Mouse (Mus musculus): ENCODE data around the gene Ift122. TPM values are rescaled to one million over a fixed set of nuclear protein-coding genes. Genes with fewer than 3 reads are reported as not detected.

Gene Ift122
- total RNA-seq (2012; rRNA removed) (8.8 and 14.1 TPM in 2 replicates), total RNA-seq (2014; rRNA removed) (5.9 and 7.9 TPM in 2 replicates), polyA plus RNA-seq (2012; ENCODE audit: insufficient read length, low read depth) (6.9 and 8.6 TPM in 2 replicates)

DNA sequence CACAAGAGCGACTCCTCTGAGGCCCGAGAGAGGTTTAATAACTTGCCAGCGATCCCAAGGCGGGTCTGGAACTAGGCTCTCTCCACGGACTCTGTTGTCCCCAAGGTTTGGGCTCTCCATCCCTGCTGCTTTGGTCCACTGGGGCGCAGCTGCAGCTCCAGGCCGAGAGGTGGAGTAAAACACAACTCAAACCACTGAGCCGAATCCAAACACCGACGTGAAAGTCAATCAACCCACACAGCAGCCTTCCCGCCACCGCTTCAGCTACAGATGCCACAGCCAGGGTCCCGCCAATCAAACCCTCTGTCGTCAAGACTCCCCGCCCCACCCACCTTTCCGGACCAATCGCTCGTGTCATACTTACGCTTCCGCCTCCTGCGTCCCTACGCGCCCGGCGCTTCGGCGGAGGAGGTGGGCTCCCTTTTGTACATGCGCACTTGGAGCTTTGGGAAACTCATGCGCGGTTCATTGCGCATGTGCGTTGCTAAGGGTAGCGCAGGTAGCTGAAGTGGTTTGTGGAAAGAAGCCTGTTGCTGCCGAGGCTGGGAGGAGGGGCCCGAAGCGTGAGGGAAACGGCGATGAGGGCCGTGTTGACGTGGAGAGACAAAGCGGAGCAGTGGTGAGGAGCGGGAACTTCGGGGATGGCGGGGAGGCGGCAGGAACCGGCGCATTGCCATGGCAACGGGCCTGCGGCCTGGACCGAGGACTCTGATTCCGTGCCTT, at the start of gene Ift122, which contains the start of gene Mbd4:
Gene Ift122, plus strand, starts transcription at position 380 of the 723 bp plus-strand sequence.
Gene Mbd4, minus strand, starts transcription at position 281 of the 723 bp plus-strand sequence.
- in situ Hi-C loops (cut with MboI; ENCODE audit: low pct_ligation_motif_present, low pct_unique_long_range_greater_than_20kb, low sequenced_read_pairs), result loop anchor here (5.0 kb wide), 1 partner anchor 44 kb away; no protein-coding TSS in a partner anchor
- Histone ChIP-seq H3K27ac (ENCODE audit: insufficient read depth, low read depth) (peak within 1 kb of the TSS; percentile 85), H3K4me2 (ENCODE audit: insufficient read depth, low read depth, poor library complexity, severe bottlenecking) (peak within 1 kb of the TSS; percentile 70), H3K79me2 (replicated peaks; ENCODE audit: control insufficient read depth, extremely low read depth, insufficient read depth, poor library complexity, severe bottlenecking) (peaks cover 9% of the 10 kb centered on the region), H3K36me3 (replicated peaks in 1 of 2; ENCODE audit: control insufficient read depth in 1 of 2, insufficient read depth in 1 of 2, low read length in 1 of 2) (peaks cover 0 to 7% of the 10 kb centered on the region in 2 experiments), H3K4me1 (ENCODE audit: control insufficient read depth in 1 of 2, insufficient read depth in 2 of 2) (peaks cover 2 to 36% of the 10 kb centered on the region in 2 experiments; a peak in 2 of 4 replicates), H3K9me3 (replicated peaks; ENCODE audit: low read length) (no peaks in the 10 kb centered on the region), H3K4me3 (replicated peaks in 1 of 3; ENCODE audit: low read depth in 2 of 3, low read length in 2 of 3, poor library complexity in 1 of 3) (peak within 1 kb of the TSS; percentile 70 to 74 (median 71)), H3K27me3 (replicated peaks) (no peaks in the 10 kb centered on the region), H3K9ac (ENCODE audit: insufficient read depth, low read depth) (peak within 1 kb of the TSS; percentile 55)
- peak; percentile 99 for DNase-seq (ENCODE audit: extremely low read depth)
- TF ChIP-seq CTCF (conservative IDR thresholded peaks at IDR 0.05 in 1 of 2, IDR thresholded peaks at IDR 0.05 in 1 of 2; ENCODE audit: low read depth in 2 of 2, low read length in 2 of 2) (peak in 1 of 2 experiments; percentile 61; a peak in 2 of 4 replicates), USF2 (conservative IDR thresholded peaks at IDR 0.05; ENCODE audit: low read depth, low read length) (no peak), TBP (conservative IDR thresholded peaks at IDR 0.05; ENCODE audit: low read depth, low read length) (no peak; the same call in 1 of the 2 replicates), CHD2 (IDR thresholded peaks at IDR 0.05; ENCODE audit: low read length) (peak; percentile 84), RCOR1 (conservative IDR thresholded peaks at IDR 0.05; ENCODE audit: low read depth, low read length) (no peak), EP300 (IDR thresholded peaks at IDR 0.05; ENCODE audit: low read length) (no peak), SIN3A (IDR thresholded peaks at IDR 0.05; ENCODE audit: low read length) (peak; percentile 97), USF1 (IDR thresholded peaks at IDR 0.05; ENCODE audit: low read depth, low read length) (no peak), NRF1 (IDR thresholded peaks at IDR 0.05; ENCODE audit: low read depth, low read length) (peak; percentile 100), NELFE (IDR thresholded peaks at IDR 0.05; ENCODE audit: low read depth, low read length) (peak; percentile 21), BHLHE40 (IDR thresholded peaks at IDR 0.05; ENCODE audit: low read depth, low read length) (peak; percentile 57), ZKSCAN1 (IDR thresholded peaks at IDR 0.05; ENCODE audit: borderline replicate concordance, low read depth, low read length) (no peak), MXI1 (IDR thresholded peaks at IDR 0.05; ENCODE audit: low read depth, low read length) (peak; percentile 98), POLR2AphosphoS2 (IDR thresholded peaks at IDR 0.05; ENCODE audit: low read depth, low read length) (peak; percentile 60; the same call in 1 of the 2 replicates), ZC3H11A (IDR thresholded peaks at IDR 0.05; ENCODE audit: low read depth, low read length) (no peak), PAX5 (IDR thresholded peaks at IDR 0.05; ENCODE audit: low read length) (no peak), MYC (IDR thresholded peaks at IDR 0.05; ENCODE audit: low read depth, low read length) (no peak), HCFC1 (IDR thresholded peaks at IDR 0.05; ENCODE audit: low read depth, low read length) (peak; percentile 75), ELF1 (IDR thresholded peaks at IDR 0.05; ENCODE audit: low read depth, low read length) (peak; percentile 96), MAZ (IDR thresholded peaks at IDR 0.05; ENCODE audit: low read depth, low read length) (no peak), E2F4 (IDR thresholded peaks at IDR 0.05; ENCODE audit: insufficient replicate concordance, low read depth, low read length) (peak; percentile 98), TCF12 (IDR thresholded peaks at IDR 0.05; ENCODE audit: low read depth, low read length) (0 out of 2 replicates have a peak, but pooled peaks have one; percentile 37), ETS1 (conservative IDR thresholded peaks at IDR 0.05; ENCODE audit: low read depth, low read length) (peak; percentile 3), JUN (IDR thresholded peaks at IDR 0.05; ENCODE audit: insufficient read depth, low read depth, low read length) (no peak), IRF4 (IDR thresholded peaks at IDR 0.05; ENCODE audit: low read depth, low read length) (peak; percentile 8; the same call in 1 of the 2 replicates), MAFK (IDR thresholded peaks at IDR 0.05; ENCODE audit: insufficient replicate concordance, low read length) (no peak), RAD21 (IDR thresholded peaks at IDR 0.05; ENCODE audit: low read depth, low read length) (peak; percentile 52), MAX (IDR thresholded peaks at IDR 0.05; ENCODE audit: low read length) (peak; percentile 85), CHD1 (IDR thresholded peaks at IDR 0.05; ENCODE audit: low read depth, low read length) (no peak), ZMIZ1 (IDR thresholded peaks at IDR 0.05; ENCODE audit: low read depth, low read length) (no peak; the same call in 1 of the 2 replicates), UBTF (IDR thresholded peaks at IDR 0.05; ENCODE audit: low read depth, low read length) (no peak), ZNF384 (IDR thresholded peaks at IDR 0.05; ENCODE audit: low read depth, low read length) (no peak), MEF2A (IDR thresholded peaks at IDR 0.05; ENCODE audit: borderline replicate concordance, low read depth, low read length) (0 out of 2 replicates have a peak, but pooled peaks have one; percentile 34), GABPA (IDR thresholded peaks at IDR 0.05; ENCODE audit: insufficient replicate concordance, low read depth, low read length) (no peak), SMC3 (IDR thresholded peaks at IDR 0.05; ENCODE audit: low read depth, low read length) (peak; percentile 40; the same call in 1 of the 2 replicates), JUND (conservative IDR thresholded peaks at IDR 0.05; ENCODE audit: low read depth, low read length) (no peak), KAT2A (IDR thresholded peaks at IDR 0.05; ENCODE audit: insufficient replicate concordance, low read length) (peak; percentile 62; the same call in 1 of the 2 replicates), POLR2A (IDR thresholded peaks at IDR 0.05; ENCODE audit: low read depth, low read length) (peak; percentile 52)
- dilution Hi-C loops (cut with MboI; ENCODE audit: extremely low pct_ligation_motif_present, extremely low pct_unique_long_range_greater_than_20kb, low sequenced_read_pairs), result no loop called here
